Mouse (Mus musculus) cerebellum, adult 18-20 months (tissue): ENCODE results near the gene Prl3b1.

Experiments used
- DNase-seq, 2 experiments: peaks; one replicate each; pipeline ENCODE4 v3.0.0; 2021

The Prl3b1 gene

GRCm38 (mm10) chr13:27241547-27241946, at the start of gene Prl3b1:
TSS of gene Prl3b1 (plus strand) at chr13:27241847.
- no peak for DNase-seq

GRCm38 (mm10) chr13:27196359-27196758, 45.3 kb upstream of the Prl3b1 start, which contains the start of gene Prl3c1:
TSS of gene Prl3c1 (plus strand) at chr13:27196659.
- no peak for DNase-seq

GRCm38 (mm10) chr13:27259136-27259535, 17.5 kb downstream of the Prl3b1 start, which contains the start of gene Prl3a1:
TSS of gene Prl3a1 (plus strand) at chr13:27259436.
- DNase-seq = no peak
